ENCODE assay signal across 1 mouse cellular context in genomic region chr3:55115071-55115470, GRCm38 (mm10).
A peak's percentile ranks its signal among the peaks of the same experiment; 100 is the strongest.
TF ChIP-seq lines count a peak whose summit lies in the region.

No protein-coding gene starts in this region.

TF ChIP-seq in CH12.LX, 34 proteins besides CTCF, POLR2A, EP300 and RAD21:
- no peak for TF ChIP-seq MEF2A (IDR thresholded peaks at IDR 0.05; ENCODE audit: borderline replicate concordance, low read depth, low read length)
- no peak for TF ChIP-seq HCFC1 (IDR thresholded peaks at IDR 0.05; ENCODE audit: low read depth, low read length)
- TF ChIP-seq NRF1 (IDR thresholded peaks at IDR 0.05; ENCODE audit: low read depth, low read length), result no peak
- no peak for TF ChIP-seq ZC3H11A (IDR thresholded peaks at IDR 0.05; ENCODE audit: low read depth, low read length)
- no peak for TF ChIP-seq SMC3 (IDR thresholded peaks at IDR 0.05; ENCODE audit: low read depth, low read length)
- TF ChIP-seq POLR2AphosphoS2 (IDR thresholded peaks at IDR 0.05; ENCODE audit: low read depth, low read length), result no peak
- peak; percentile 42; the same call in 1 of the 2 replicates for TF ChIP-seq ZNF384 (IDR thresholded peaks at IDR 0.05; ENCODE audit: low read depth, low read length)
TF ChIP-seq in CH12.LX: peak in this region for 1.
